Mouse (Mus musculus): ENCODE measurements around the gene Gm13084. TPM values are rescaled to one million over a fixed set of nuclear protein-coding genes. Genes with fewer than 3 reads are reported as not detected.
"Not testable (repeated sequence)": the region's sequence is repeated elsewhere in the genome, so short reads cannot be mapped to it uniquely, and the experiment has no call there.

The Gm13084 gene
- not detected for total RNA-seq (2021)
- long read RNA-seq, experiment 1, result 0 reads
- long read RNA-seq, experiment 2, result 0 reads

- no peak for DNase-seq (ENCODE audit: low spot score in 2 of 2)
These were observed at the start of gene Gm13084 for GRCm38 (mm10) chr4:143815993-143816392. Gene Gm13084, minus strand, starts transcription at chr4:143816093.

GRCm38 (mm10) chr4:143846197-143846596, 30.3 kb upstream of the Gm13084 start, which contains the start of gene Gm13103:
Gene Gm13103, plus strand, starts transcription at chr4:143846497.
- not testable (repeated sequence) for DNase-seq (ENCODE audit: low spot score in 2 of 2)

GRCm38 (mm10) chr4:143789052-143789451, 26.8 kb downstream of the Gm13084 start, which contains the start of gene Gm13023:
Gene Gm13023, plus strand, starts transcription at chr4:143789352.
- not testable (repeated sequence) for DNase-seq (ENCODE audit: low spot score in 2 of 2)

Other genes starting within 250 kb of the Gm13084 start
- not detected for gene Gm13083, start 201.1 kb downstream of the Gm13084 start, total RNA-seq (2021)
- gene Gm13088, start 158.8 kb downstream of the Gm13084 start, total RNA-seq (2021), result not detected
- gene Gm13089, start 113.4 kb downstream of the Gm13084 start, total RNA-seq (2021), result not detected
- not detected for gene Gm13078, start 96.6 kb downstream of the Gm13084 start, total RNA-seq (2021)
- gene Gm13023, start 26.7 kb downstream of the Gm13084 start, total RNA-seq (2021), result not detected
- not detected for gene Gm13103, start 30.4 kb upstream of the Gm13084 start, total RNA-seq (2021)
- gene Pramef6, start 84.3 kb upstream of the Gm13084 start, total RNA-seq (2021), result not detected
- gene Pramef25, start 134.9 kb upstream of the Gm13084 start, total RNA-seq (2021), result not detected
- not detected for gene Gm13101, start 150.9 kb upstream of the Gm13084 start, total RNA-seq (2021)
- gene Pramef17, start 178.3 kb upstream of the Gm13084 start, total RNA-seq (2021), result not detected
- not detected for gene Pramel4, start 243.0 kb upstream of the Gm13084 start, total RNA-seq (2021)

Data from adrenal gland, adult 18-20 months (tissue).